Mouse (Mus musculus) kidney, embryonic 16.5 days (tissue): ENCODE measurements around the gene Gtf3c2. TPM values are rescaled to one million over a fixed set of nuclear protein-coding genes. Genes with fewer than 3 reads are reported as not detected.

Experiments used
- ATAC-seq: fragments of 200-750 bp; cut with Nextera tagmentation; 2 replicates; pipeline ENCODE4 v1.8.0; 2017; ENCODE audit warnings: moderate TSS enrichment; ENCODE audit not compliant: low FRiP score, low TSS enrichment
- H3K27ac ChIP-seq: fragments of 300-500 bp; sonication (generic); 2 replicates; pipeline ENCODE4 v1.5.1; 2014; ENCODE audit warnings: low read length
- H3K27me3 ChIP-seq: fragments of 300-500 bp; sonication (generic); 2 replicates; pipeline ENCODE4 v1.6.1; 2014; ENCODE audit warnings: low read length, control low read depth, mixed read lengths; ENCODE audit not compliant: insufficient read depth
- H3K36me3 ChIP-seq: fragments of 300-500 bp; sonication (generic); 2 replicates; pipeline ENCODE4 v1.6.1; 2014; ENCODE audit warnings: low read length, control low read depth, mixed read lengths; ENCODE audit not compliant: insufficient read depth
- H3K4me1 ChIP-seq: fragments of 300-500 bp; sonication (generic); 2 replicates; pipeline ENCODE4 v1.6.1; 2014; ENCODE audit warnings: low read length, control low read depth, mixed read lengths; ENCODE audit not compliant: insufficient read depth
- H3K4me2 ChIP-seq: fragments of 300-500 bp; sonication (generic); replicated peaks from 2 replicates; pipeline ENCODE4 v1.6.1; 2014; ENCODE audit warnings: low read depth, low read length
- H3K4me3 ChIP-seq: fragments of 300-500 bp; sonication (generic); 2 replicates; pipeline ENCODE4 v1.5.1; 2014; ENCODE audit warnings: mild to moderate bottlenecking, low read length
- H3K9ac ChIP-seq: fragments of 300-500 bp; sonication (generic); replicated peaks from 2 replicates; pipeline ENCODE4 v1.6.1; 2014; ENCODE audit warnings: low read length
- H3K9me3 ChIP-seq: fragments of 300-500 bp; sonication (generic); 2 replicates; pipeline ENCODE4 v1.6.1; 2016; ENCODE audit warnings: low read length, control low read depth
- WGBS: fragments of 180-500 bp; shearing (Covaris S2); extraction: QIAGEN DNeasy Blood & Tissue Kit; methylation state at CpG from one replicate; pipeline ENCODE4 v1.1.7; 2014; 5-methylcytosine and 5-hydroxymethylcytosine counted together
- polyA plus RNA-seq: library from polyadenylated mRNA; unstranded; fragments of >200 nt; fragmentation: Nextera tagmentation; extraction: Ambion mirVana; gene quantifications from 2 replicates; pipeline ENCODE4 v1.2.1, GENCODE M21; 2015

Gtf3c2 gene
- polyA plus RNA-seq, 1 experiment from 2014 or later = 82.8 TPM

- Histone ChIP-seq H3K4me1 (peaks cover 17% of the 10 kb centered on the region), H3K9me3 (no peaks in the 10 kb centered on the region), H3K9ac (peak overlapping the region; percentile 86), H3K27ac (peak overlapping the region; percentile 88), H3K27me3 (no peaks in the 10 kb centered on the region), H3K4me3 (peak overlapping the region; percentile 80), H3K4me2 (peak overlapping the region; percentile 82), H3K36me3 (peaks cover 55% of the 10 kb centered on the region)
- no peak; the same call in 1 of the 2 replicates for ATAC-seq
- 11% methylated on average over 42 of the region's 42 CpGs for WGBS
These were observed 12.3 kb upstream of the Gtf3c2 start for GRCm38 (mm10) chr5:31192045-31192938.

DNA sequence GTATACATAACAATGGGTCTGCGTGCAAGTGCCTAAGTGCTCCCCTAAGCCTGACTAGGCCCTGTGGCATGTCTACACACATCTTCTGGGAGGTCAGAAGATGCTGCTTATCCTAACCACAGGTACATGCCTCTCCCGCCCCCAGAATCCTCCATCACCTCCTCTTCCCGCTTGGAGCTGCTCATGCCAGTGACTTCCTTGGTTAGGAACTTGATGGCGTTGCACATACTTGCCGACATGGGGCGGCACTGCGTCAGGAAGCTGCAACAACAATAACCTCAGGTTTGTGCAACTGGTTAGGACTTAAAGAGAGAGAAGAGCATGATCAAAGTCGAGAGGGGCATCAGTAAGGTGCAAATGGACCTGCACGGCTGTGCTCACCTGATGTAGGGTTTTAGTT lies 10.3 kb upstream of the Gtf3c2 start:
- Histone ChIP-seq H3K36me3 (peaks cover 40% of the 10 kb centered on the region), H3K4me1 (peaks cover 17% of the 10 kb centered on the region), H3K9ac (no peak overlapping the region), H3K27ac (no peak overlapping the region), H3K9me3 (no peaks in the 10 kb centered on the region), H3K27me3 (no peaks in the 10 kb centered on the region), H3K4me2 (no peak overlapping the region), H3K4me3 (no peak overlapping the region)
- ATAC-seq = no peak
- 87% methylated on average over 9 of the region's 9 CpGs for WGBS

GRCm38 (mm10) chr5:31188223-31188840 lies 8.4 kb upstream of the Gtf3c2 start:
- Histone ChIP-seq H3K27ac (no peak overlapping the region), H3K27me3 (no peaks in the 10 kb centered on the region), H3K4me2 (no peak overlapping the region), H3K4me1 (peaks cover 10% of the 10 kb centered on the region; the same call in 1 of the 2 replicates), H3K9me3 (no peaks in the 10 kb centered on the region), H3K4me3 (no peak overlapping the region), H3K36me3 (peaks cover 36% of the 10 kb centered on the region), H3K9ac (no peak overlapping the region)
- no peak for ATAC-seq
- WGBS = 75% methylated on average over 4 of the region's 4 CpGs

GRCm38 (mm10) chr5:31183678-31184077 lies 3.7 kb upstream of the Gtf3c2 start:
- no peak overlapping the region for H3K27ac ChIP-seq
- no peak for ATAC-seq
- WGBS = 63% methylated on average over 4 of the region's 4 CpGs

DNA sequence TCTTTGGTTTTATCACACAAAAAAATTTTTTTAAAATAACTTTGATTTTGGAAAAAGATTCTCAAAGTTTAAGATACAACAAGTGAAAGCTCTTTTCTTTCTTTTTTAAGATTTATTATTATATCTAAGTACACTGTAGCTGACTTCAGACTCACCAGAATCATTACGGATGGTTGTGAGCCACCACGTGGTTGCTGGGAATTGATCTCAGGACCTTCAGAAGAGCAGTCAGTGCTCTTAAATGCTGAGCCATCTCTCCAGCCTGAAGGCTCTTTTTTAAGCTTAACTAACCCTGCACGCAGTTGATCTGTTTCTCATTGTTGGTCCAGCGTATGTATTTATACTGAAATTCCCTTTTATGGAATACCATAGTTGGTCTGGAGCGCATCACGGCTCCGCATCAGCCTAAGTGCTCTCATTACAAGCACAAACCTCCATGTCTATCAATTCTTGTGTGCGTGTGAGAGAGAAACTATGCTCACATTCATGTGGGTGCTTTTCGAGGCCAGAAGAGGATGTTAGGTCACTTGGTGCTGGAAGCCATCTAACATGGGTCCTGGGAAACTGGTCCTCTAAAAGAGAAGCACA lies 1.3 kb upstream of the Gtf3c2 start:
- Histone ChIP-seq H3K27ac (no peak overlapping the region), H3K9me3 (no peaks in the 10 kb centered on the region), H3K4me2 (no peak overlapping the region), H3K9ac (no peak overlapping the region), H3K4me1 (peaks cover 8% of the 10 kb centered on the region), H3K27me3 (no peaks in the 10 kb centered on the region), H3K36me3 (no peaks in the 10 kb centered on the region), H3K4me3 (no peak overlapping the region)
- ATAC-seq = no peak
- WGBS = 91% methylated on average over 9 of the region's 9 CpGs

More at GRCm38 (mm10) chr5:31183678-31184077, 3.7 kb upstream of the Gtf3c2 start:
- no peak overlapping the region for H3K4me3 ChIP-seq
- peaks cover 7% of the 10 kb centered on the region for H3K4me1 ChIP-seq
- peaks cover 15% of the 10 kb centered on the region for H3K36me3 ChIP-seq
- no peak overlapping the region for H3K4me2 ChIP-seq
- H3K9ac ChIP-seq = no peak overlapping the region
- H3K27me3 ChIP-seq = no peaks in the 10 kb centered on the region
- H3K9me3 ChIP-seq = no peaks in the 10 kb centered on the region

DNA sequence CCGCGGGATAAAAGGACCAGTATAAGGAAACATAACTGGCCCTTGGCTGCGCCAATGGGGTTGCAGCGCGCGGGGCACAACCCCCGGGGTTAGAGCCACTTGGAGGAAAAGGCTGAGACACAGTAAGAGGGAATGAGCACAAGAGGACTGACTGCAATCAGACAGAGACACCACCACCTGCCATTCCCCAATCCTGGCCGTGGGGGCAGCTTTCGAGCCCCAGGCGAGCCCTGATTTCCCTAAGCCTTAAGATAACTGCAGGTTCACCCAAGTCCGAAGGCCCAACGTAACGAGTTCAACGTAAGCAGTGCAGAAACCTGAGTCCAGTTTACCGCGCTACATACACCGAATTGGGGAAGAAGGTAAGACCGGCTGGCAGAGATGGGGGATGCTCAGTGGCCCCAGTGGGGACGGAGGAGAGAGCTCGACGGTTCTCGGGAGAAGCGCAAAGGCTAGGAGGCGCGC lies 611 bp downstream of the Gtf3c2 start:
- Histone ChIP-seq H3K4me3 (peak overlapping the region; percentile 99), H3K36me3 (0 out of 2 replicates have a peak, but pooled peaks cover under 1% of the 10 kb centered on the region), H3K9ac (peak overlapping the region; percentile 91), H3K27me3 (no peaks in the 10 kb centered on the region), H3K4me1 (peaks cover 8% of the 10 kb centered on the region), H3K27ac (peak overlapping the region; percentile 99), H3K9me3 (no peaks in the 10 kb centered on the region), H3K4me2 (peak overlapping the region; percentile 93)
- WGBS = under 1% methylated on average over 25 of the region's 25 CpGs
- peak; percentile 62 for ATAC-seq

DNA sequence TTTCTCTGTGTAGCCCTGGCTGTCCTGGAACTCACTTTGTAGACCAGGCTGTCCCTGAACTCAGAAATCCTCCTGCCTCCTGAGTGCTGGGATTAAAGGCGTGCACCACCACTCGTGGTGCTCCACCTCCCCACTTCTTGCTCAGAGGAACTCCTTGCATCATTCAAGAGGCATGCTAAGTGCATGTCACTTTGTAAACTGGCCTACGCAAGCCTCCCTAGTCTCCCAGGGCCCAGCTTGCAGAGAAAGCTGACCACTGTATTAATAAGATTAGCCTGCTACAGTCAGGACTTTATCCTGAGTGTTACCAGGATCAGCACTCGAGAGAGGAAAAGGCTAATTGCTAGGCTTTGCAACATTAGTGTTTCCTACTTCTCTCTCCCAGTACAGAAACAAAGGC lies 11.3 kb downstream of the Gtf3c2 start:
- Histone ChIP-seq H3K9ac (no peak overlapping the region), H3K4me1 (no peaks in the 10 kb centered on the region), H3K9me3 (no peaks in the 10 kb centered on the region), H3K27ac (no peak overlapping the region), H3K27me3 (no peaks in the 10 kb centered on the region), H3K4me2 (no peak overlapping the region), H3K36me3 (peaks cover 78% of the 10 kb centered on the region), H3K4me3 (no peak overlapping the region)
- 91% methylated on average over 4 of the region's 4 CpGs for WGBS
- ATAC-seq = no peak

DNA sequence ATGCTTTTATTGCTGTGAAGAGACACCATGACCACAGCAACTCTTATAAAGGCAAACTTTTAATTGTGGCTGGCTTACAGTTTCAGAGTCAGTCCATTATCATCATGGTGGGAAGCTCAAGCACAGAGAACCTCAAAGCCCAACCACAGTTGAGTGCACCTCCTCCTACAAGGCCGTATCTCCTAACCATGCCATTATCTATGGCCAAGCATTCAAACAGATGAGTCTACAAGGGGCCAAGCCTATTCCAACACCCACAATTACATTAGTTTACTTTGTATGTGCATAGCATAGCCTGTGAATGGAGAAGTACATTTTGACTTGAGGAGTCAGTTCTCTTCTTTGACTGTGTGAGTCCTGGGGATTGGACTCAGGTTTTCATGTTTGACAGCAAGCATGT lies 15.1 kb downstream of the Gtf3c2 start:
- no peak for ATAC-seq
- no peaks in the 10 kb centered on the region for H3K27me3 ChIP-seq
- no peak overlapping the region for H3K9ac ChIP-seq
- H3K36me3 ChIP-seq = peaks cover 72% of the 10 kb centered on the region
- WGBS = 96% methylated on average over 1 of the region's 1 CpGs
- no peak overlapping the region for H3K4me2 ChIP-seq
- H3K4me3 ChIP-seq = no peak overlapping the region
- no peaks in the 10 kb centered on the region for H3K9me3 ChIP-seq
- H3K27ac ChIP-seq = no peak overlapping the region
- no peaks in the 10 kb centered on the region for H3K4me1 ChIP-seq

DNA sequence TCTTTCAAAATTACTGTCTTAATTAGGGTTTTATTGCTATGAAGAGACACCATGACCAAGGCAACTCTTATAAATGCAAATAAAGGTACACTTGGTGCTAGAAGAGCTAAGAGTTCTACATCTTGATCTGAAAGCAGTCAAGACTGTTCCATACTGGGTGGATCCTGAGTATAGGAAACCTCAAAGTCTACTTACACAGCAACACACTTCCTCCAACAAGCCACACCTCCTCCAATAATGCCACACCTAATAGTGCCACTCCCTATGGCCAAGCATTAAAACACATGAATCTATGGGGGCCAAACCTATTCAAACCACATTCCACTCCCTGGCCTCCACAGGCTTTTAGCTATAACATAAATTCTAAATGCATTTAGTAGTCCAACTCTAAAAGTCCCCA lies 17.5 kb downstream of the Gtf3c2 start:
- Histone ChIP-seq H3K27me3 (no peaks in the 10 kb centered on the region), H3K36me3 (peaks cover 73% of the 10 kb centered on the region), H3K9me3 (no peaks in the 10 kb centered on the region), H3K4me2 (no peak overlapping the region), H3K4me1 (no peaks in the 10 kb centered on the region), H3K9ac (no peak overlapping the region), H3K4me3 (no peak overlapping the region), H3K27ac (no peak overlapping the region)
- no peak for ATAC-seq
